Mouse (Mus musculus): ENCODE data around the gene Dip2b.

Gene Dip2b

DNA sequence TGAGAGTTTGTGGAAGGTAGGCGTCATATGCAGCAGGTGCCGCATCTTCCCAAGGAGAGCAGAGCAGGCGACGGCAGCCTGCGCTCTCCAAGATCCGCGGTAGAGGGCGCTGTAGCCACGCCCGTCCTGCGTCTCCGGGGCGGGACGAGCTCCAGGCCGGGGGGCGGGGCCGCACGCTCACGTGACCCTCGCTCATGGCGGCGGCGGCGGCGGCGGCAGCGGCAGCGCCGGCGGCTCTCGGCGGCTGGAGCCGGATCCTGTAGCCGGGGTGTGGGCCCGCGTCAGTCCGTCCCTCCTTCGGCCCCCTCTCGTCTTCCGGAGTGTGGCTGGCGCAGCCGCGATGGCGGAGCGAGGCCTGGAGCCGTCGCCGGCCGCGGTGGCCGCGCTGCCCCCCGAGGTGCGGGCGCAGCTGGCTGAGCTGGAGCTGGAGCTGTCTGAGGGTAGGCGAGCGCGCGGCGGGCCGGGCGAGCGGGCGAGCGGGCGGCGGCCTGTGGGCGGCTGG lies at the start of gene Dip2b:
Gene Dip2b (plus strand): TSS at position 195 of the 502 bp plus-strand sequence.
- DNase-seq = peak; percentile 90 to 97

DNA sequence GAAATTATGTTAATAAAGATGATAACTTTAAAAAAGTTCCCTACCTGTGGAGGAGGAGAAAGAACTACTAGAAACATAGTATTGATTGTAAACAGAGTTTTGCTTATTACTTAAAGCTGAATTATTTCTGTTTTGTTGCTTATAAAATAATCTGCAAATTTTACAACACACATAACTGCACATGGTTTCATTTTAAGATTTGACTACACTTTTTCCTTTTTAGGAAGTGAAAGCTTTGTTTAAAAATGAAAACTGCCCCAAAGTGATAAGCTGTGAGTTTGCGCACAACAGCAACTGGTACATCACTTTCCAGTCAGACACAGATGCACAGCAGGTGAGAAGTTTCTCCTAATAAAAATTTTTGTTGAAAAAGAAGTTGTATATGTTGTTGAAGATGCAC lies 45.4 kb upstream of the Dip2b start:
- DNase-seq = no peak

DNA sequence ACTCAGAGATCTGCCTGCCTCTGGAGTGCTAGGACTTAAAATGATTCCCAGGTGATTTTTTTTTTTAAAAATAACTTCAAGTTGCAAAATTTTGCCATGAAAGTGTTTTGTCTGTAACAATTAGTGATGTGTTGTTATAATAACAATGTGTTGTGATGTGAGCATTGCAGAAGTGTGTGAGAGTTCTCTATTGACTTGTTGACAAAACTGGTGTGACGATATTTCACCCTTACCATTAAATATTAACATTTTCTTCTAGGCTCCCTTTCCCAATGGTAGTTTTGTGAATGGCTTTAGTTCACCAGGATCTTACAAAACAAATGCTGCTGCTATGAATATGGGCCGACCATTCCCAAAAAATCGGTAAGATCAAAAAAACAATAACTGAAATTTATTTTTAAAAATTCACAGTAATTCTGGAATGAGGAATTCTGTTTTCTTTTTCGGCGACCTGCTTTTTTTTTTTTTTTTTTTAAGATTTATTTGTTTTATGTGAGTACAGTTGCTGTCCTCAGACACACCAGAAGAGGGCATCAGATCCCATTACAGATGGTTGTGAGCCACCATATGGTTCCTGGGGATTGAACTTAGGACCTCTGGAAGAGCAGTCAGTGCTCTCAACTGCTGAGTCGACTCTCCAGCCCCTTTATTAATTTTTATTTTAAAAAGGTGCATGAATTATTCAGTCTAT lies 41.2 kb upstream of the Dip2b start:
- DNase-seq = no peak

DNA sequence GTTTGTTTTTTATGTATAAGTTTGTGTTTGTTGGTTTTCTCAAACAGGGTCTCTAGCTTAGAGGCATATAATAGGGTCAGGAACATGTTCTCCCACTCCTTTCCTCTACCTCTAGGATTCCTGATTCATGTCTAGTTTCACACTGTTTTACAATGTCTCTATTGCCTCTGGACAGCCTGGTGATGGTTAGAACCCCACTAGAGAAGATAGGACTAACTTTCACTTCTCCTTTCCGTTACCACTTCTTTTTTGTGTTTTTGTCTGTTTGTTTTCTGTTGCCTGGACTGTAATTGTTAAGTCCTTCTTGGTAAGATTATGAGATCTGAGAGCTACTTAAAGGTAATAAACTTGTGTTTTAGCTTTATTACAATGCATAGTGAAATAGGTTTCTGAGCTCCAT lies 39.1 kb upstream of the Dip2b start:
- no peak for DNase-seq

DNA sequence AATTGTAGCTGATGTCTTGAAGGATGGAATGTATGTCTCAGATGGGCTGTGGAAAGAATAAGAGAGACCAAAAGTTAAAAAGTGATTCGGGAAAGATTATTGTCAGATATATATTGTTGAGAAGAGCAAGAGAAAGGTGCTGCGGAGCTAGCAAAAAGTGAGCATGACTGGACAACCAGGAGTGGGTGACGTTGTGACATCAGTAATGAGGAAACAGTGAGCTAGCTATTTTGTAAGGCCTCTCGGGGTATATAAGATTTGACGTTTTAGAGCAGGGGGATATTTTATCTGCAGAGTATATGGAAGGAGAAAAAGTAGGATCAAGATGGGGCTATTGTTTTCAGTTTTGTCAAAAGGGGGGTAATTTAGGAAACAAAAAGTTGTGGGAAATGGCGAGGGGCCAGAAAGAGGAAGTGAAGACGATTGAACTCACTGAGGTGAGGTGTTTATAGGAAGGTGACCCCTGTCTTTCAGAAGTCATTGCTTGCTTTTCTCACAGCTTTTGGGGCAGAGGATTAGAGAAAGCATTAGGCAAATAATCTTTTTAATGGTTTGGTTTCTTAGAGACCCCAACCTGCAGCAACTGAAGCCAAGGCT lies 33.7 kb upstream of the Dip2b start:
- no peak for DNase-seq

- DNase-seq = no peak
Observed at GRCm38 (mm10) chr15:100006180-100006579, 32.3 kb upstream of the Dip2b start.

- no peak for DNase-seq
Observed at GRCm38 (mm10) chr15:100018280-100018899, 20.1 kb upstream of the Dip2b start.

- no peak for DNase-seq
Observed at GRCm38 (mm10) chr15:100021175-100021574, 17.3 kb upstream of the Dip2b start.

GRCm38 (mm10) chr15:100022923-100023322 lies 15.5 kb upstream of the Dip2b start:
- peak; percentile 23 to 47 for DNase-seq

DNA sequence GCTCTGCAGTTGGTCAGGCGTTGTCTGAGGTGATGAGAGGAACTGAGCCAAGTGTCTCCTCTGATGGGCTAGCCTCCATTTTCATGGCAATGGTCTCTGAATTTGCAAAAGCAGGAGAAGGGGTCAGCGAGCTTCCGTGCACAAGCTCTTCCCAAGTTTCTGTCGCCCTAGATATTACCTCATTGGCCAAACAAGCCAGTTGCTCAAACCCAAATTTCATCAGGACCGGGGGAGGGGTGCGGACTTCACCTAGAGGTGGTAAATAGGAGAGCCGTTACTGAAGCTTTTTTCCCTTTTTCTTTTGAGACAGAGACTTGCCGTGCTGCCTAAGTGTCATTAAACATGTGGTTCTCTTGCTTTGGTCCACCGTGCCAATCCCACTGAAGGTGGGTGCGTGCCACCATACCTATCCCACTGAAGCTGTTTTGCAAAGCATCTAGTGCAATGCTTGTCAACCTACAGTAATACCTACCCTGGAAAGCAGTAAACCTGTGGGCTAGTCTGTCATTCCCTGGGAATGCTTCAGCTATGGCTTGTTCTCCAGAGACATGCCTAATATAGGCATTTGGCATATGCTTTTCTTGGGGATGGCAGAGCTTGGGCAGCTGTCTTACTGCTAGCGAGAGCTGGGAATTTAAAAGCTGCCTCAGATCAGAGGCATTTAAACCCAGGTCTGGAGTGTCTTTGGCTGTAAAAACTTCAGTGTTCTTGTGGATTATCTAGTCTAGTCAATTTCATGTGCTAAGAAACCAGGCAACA lies 13.2 kb upstream of the Dip2b start:
- no peak for DNase-seq

DNA sequence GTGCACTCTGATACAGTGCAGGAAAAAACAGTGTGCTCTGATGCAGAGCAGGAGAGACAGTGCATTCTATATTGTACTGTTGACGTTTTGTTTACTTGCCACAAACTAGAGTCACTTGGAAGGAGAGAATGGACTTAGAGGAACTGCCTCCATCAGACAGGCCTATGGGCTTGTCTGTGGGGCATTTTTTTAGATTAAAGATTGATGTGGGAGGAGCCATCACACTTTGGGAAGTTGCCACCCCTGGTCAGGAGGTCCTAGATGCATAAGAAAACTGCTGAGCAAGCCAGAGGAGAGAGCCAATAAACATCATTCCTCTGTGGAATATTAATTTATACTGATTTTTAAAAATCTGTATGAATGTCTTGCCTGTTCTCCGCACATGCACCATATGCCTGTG lies 10.3 kb upstream of the Dip2b start:
- no peak for DNase-seq

- no peak for DNase-seq
Observed at GRCm38 (mm10) chr15:100029497-100029896, 9.0 kb upstream of the Dip2b start.

GRCm38 (mm10) chr15:100029900-100030299 lies 8.6 kb upstream of the Dip2b start:
- no peak for DNase-seq

- DNase-seq = no peak
Observed at GRCm38 (mm10) chr15:100032546-100032945, 5.9 kb upstream of the Dip2b start.

DNA sequence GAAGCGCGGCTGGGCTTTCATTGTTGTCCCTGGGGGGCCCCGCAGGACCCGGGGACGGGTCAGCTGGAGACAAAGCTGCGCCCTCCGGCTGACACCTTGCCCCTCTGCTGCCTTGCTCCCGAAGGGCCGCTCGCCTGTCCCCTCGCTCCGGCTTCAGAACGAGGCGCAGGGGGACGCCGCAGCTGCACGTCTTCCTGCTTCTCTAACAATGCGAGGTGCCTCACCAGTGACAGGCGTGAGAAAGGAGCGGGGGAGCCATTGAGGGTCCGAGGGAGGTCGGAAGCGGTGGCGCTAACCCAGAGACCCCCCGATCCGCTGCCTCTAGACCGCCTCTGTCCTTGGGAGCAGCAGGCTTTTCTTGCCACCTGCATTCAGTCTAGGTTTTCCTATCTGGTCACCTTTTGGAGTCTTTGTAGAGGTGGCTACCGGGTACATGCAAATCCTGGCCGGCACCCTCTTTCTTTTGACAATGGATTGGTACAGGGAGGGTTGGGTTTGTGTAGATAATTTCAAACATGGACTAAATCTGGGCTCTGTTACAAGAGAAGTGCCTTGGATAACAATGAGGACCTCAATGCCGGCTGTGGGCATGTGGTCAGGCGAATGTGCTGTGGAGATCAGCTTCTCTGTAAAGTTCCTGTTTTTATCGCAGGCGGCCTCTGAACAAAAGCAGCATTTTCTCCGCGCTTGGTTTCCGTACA lies 687 bp downstream of the Dip2b start:
- peak in 1 of 2 experiments; percentile 27 for DNase-seq

- DNase-seq = no peak
Observed at GRCm38 (mm10) chr15:100040541-100041266, 2.2 kb downstream of the Dip2b start.

DNA sequence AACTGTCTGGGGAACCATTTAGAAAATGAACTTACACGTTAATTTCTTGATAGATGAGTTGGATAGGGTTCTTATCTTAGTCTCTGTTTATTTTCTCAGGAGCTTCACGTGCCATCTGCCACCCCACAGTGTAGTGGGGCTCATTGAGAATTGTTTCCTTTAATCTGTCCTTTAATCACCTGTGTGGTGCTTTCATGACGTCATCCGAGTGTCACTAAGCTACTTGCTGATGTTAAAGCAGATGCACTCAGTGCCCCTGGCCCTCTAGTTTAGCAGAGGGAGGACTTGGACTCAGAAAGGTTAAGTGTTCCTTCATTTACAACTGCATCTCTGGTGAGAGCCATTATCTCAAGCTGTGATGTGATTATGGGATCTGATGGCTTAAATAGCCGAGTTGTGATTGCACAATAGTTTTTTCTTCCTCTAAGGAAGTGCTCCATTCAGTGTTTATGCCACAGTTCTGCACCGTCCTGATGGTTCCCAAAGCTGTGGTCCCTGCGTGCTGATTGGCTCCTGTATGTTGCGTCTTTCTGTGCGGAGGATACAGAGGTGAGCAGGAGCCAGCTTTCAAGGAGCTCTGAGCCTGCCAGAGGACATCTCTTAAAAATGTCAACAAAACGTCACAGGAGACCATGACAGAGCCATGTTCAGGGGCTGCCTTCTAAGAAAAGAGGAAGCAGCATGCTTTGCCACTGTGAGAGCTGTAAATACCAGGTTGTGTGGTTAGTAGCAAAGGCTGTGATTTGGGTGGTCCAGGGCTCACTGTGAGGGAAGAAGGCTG lies 3.0 kb downstream of the Dip2b start:
- no peak for DNase-seq

DNA sequence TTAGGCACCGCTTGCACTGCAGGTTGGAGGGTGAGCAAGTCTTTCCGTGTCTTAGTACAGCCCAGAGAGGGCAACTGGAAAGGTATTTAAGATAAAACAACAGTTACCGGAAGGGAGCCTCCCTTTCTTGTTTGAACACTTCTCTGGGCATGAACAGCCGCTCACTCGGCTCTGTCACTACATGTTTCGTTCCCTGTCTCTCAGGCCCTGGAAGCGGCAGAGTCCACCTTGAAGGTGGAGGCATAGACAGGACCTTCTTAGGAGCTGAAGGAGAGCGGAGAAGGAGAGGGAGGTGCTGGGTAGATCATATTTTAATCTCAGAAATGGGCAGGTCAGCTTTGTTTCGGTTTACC lies 3.6 kb downstream of the Dip2b start:
- no peak for DNase-seq

- DNase-seq = no peak
Observed at GRCm38 (mm10) chr15:100045576-100045975, 7.1 kb downstream of the Dip2b start.

DNA sequence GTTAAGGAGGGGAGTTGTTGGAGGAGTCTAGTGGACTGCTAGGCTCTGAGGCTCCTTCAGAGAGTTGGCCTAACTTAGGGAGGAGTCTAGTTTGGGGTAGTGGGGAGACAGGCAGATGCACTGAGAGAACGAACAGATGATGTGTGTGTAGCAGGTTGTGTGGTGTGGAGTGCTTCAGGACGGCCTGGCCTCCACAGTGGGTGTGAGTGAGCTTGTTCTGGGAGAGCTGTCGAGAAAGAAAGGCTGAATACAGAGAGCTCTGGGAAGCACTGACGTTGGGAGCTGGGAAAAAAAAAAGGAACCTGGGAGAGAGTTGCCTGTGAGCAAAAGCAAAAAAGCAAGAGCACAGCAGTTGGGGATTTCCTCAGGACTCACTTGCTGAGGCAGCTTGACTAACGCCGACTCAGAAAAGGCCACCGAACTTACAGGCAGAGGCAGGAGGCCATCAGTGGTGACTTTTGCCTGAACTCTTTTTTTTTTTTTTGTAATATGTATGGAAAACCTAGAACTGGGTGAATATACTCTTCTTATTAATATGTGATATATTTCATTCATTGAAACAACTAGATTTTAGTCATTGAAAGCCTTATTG lies 11.1 kb downstream of the Dip2b start:
- DNase-seq = no peak

DNA sequence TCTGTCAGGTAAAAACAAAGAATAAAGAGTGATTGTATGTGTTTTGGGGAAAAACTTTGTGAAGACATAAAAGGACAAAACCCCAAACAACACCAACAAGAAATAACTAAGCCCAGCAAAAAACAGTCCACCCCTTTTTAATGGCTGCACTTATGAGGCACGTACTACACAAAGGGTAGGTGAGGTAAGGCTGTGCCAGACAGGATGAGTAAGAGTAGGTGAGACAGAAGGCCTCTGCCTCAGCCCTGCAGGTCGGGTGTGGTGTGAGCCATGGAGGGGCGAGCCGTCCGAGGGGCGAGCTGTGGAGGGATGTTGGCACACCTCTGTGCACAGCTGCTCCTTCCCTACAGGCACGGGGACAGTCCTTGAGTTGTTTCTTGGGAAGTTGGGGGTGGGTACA lies 12.5 kb downstream of the Dip2b start:
- no peak for DNase-seq
